Mouse (Mus musculus): ENCODE measurements around the gene Tubgcp3.
"Not testable (repeated sequence)": the region's sequence is repeated elsewhere in the genome, so short reads cannot be mapped to it uniquely, and the experiment has no call there.

Tubgcp3 gene

GRCm38 (mm10) chr8:12641527-12641926, 30.5 kb downstream of the Tubgcp3 start:
- DNase-seq (ENCODE audit: low spot score) = no peak

GRCm38 (mm10) chr8:12638446-12638845, 33.6 kb downstream of the Tubgcp3 start:
- DNase-seq (ENCODE audit: low spot score) = no peak

- no peak for DNase-seq (ENCODE audit: low spot score)
Measured at GRCm38 (mm10) chr8:12635366-12635765, 36.7 kb downstream of the Tubgcp3 start.

GRCm38 (mm10) chr8:12629079-12629478, 43.0 kb downstream of the Tubgcp3 start:
- DNase-seq (ENCODE audit: low spot score) = no peak

- no peak for DNase-seq (ENCODE audit: low spot score)
Measured at GRCm38 (mm10) chr8:12625890-12626289, 46.2 kb downstream of the Tubgcp3 start.

GRCm38 (mm10) chr8:12621550-12622222, 50.4 kb downstream of the Tubgcp3 start:
- no peak for DNase-seq (ENCODE audit: low spot score)

- DNase-seq (ENCODE audit: low spot score) = not testable (repeated sequence)
Measured at GRCm38 (mm10) chr8:12617369-12617768, 54.7 kb downstream of the Tubgcp3 start.

GRCm38 (mm10) chr8:12613201-12613600, 58.8 kb downstream of the Tubgcp3 start:
- no peak for DNase-seq (ENCODE audit: low spot score)

GRCm38 (mm10) chr8:12609752-12610449, 62.1 kb downstream of the Tubgcp3 start:
- DNase-seq (ENCODE audit: low spot score) = no peak

- no peak for DNase-seq (ENCODE audit: low spot score)
Measured at GRCm38 (mm10) chr8:12608810-12609209, 63.2 kb downstream of the Tubgcp3 start.

GRCm38 (mm10) chr8:12607223-12607622, 64.8 kb downstream of the Tubgcp3 start:
- peak; percentile 55 for DNase-seq (ENCODE audit: low spot score)

GRCm38 (mm10) chr8:12583785-12584184, 88.3 kb downstream of the Tubgcp3 start:
- no peak for DNase-seq (ENCODE audit: low spot score)

GRCm38 (mm10) chr8:12579339-12579999, 92.6 kb downstream of the Tubgcp3 start:
- DNase-seq (ENCODE audit: low spot score) = not testable (repeated sequence)

GRCm38 (mm10) chr8:12576739-12577138, 95.3 kb downstream of the Tubgcp3 start:
- no peak for DNase-seq (ENCODE audit: low spot score)

GRCm38 (mm10) chr8:12576003-12576402, 96.0 kb downstream of the Tubgcp3 start:
- no peak for DNase-seq (ENCODE audit: low spot score)

GRCm38 (mm10) chr8:12572814-12573534, 99.1 kb downstream of the Tubgcp3 start, which contains the start of gene Spaca7:
Gene Spaca7 (plus strand): TSS chr8:12573029.
- no peak for DNase-seq (ENCODE audit: low spot score)

GRCm38 (mm10) chr8:12566509-12566908, 105.5 kb downstream of the Tubgcp3 start:
- no peak for DNase-seq (ENCODE audit: low spot score)

- no peak for DNase-seq (ENCODE audit: low spot score)
Measured at GRCm38 (mm10) chr8:12565488-12565887, 106.6 kb downstream of the Tubgcp3 start.

GRCm38 (mm10) chr8:12564307-12564706, 107.7 kb downstream of the Tubgcp3 start:
- no peak for DNase-seq (ENCODE audit: low spot score)

All from yolk sac, embryonic 10.5 days (tissue).